Mouse (Mus musculus) midbrain, embryonic 11.5 days (tissue): Measurements from ENCODE around the gene Alkbh4. TPM values are rescaled to one million over a fixed set of nuclear protein-coding genes. Genes with fewer than 3 reads are reported as not detected.

Experiments used
- ATAC-seq: fragments of 200-750 bp; cut with Nextera tagmentation; 2 replicates; pipeline ENCODE4 v1.8.0; 2017; ENCODE audit warnings: moderate TSS enrichment, moderate library complexity; ENCODE audit not compliant: low FRiP score
- DNase-seq: peaks from one replicate; pipeline ENCODE4 v3.0.0; 2015; ENCODE audit warnings: low spot score; ENCODE audit errors: missing footprints
- H3K27ac ChIP-seq: fragments of 300-500 bp; sonication (generic); 2 replicates; pipeline ENCODE4 v1.5.1; 2014; ENCODE audit warnings: low read depth, low read length
- H3K27me3 ChIP-seq: fragments of 300-500 bp; sonication (generic); 2 replicates; pipeline ENCODE4 v1.6.1; 2014; ENCODE audit warnings: mild to moderate bottlenecking, low read length, moderate library complexity, mixed read lengths; ENCODE audit not compliant: control insufficient read depth, insufficient read depth
- H3K36me3 ChIP-seq: fragments of 300-500 bp; sonication (generic); 2 replicates; pipeline ENCODE4 v1.6.1; 2014; ENCODE audit warnings: mild to moderate bottlenecking, low read length, moderate library complexity, mixed read lengths; ENCODE audit not compliant: control insufficient read depth, insufficient read depth
- H3K4me1 ChIP-seq: fragments of 300-500 bp; sonication (generic); 2 replicates; pipeline ENCODE4 v1.6.1; 2014; ENCODE audit warnings: low read length; ENCODE audit not compliant: control insufficient read depth, insufficient read depth
- H3K4me2 ChIP-seq: fragments of 300-500 bp; sonication (generic); 2 replicates; pipeline ENCODE4 v1.6.1; 2014; ENCODE audit warnings: mild to moderate bottlenecking, moderate library complexity
- H3K4me3 ChIP-seq: fragments of 300-500 bp; sonication (generic); 2 replicates; pipeline ENCODE4 v1.5.1; 2014; ENCODE audit warnings: low read depth, low read length
- H3K9ac ChIP-seq: fragments of 300-500 bp; sonication (generic); 2 replicates; pipeline ENCODE4 v1.6.1; 2014; ENCODE audit warnings: low read length
- H3K9me3 ChIP-seq: fragments of 300-500 bp; sonication (generic); 2 replicates; pipeline ENCODE4 v1.6.1; 2016; ENCODE audit warnings: low read length; ENCODE audit not compliant: control insufficient read depth
- WGBS: fragments of 180-500 bp; shearing (Covaris S2); extraction: QIAGEN DNeasy Blood & Tissue Kit; methylation state at CpG from one replicate; pipeline ENCODE4 v1.1.7; 2014; 5-methylcytosine and 5-hydroxymethylcytosine counted together
- polyA plus RNA-seq: library from polyadenylated mRNA; unstranded; fragments of >200 nt; fragmentation: Nextera tagmentation; extraction: Ambion mirVana; gene quantifications from 2 replicates; pipeline ENCODE4 v1.2.1, GENCODE M21; 2014

Alkbh4 gene
- polyA plus RNA-seq, result 15.7 and 18.9 TPM in 2 replicates

DNA sequence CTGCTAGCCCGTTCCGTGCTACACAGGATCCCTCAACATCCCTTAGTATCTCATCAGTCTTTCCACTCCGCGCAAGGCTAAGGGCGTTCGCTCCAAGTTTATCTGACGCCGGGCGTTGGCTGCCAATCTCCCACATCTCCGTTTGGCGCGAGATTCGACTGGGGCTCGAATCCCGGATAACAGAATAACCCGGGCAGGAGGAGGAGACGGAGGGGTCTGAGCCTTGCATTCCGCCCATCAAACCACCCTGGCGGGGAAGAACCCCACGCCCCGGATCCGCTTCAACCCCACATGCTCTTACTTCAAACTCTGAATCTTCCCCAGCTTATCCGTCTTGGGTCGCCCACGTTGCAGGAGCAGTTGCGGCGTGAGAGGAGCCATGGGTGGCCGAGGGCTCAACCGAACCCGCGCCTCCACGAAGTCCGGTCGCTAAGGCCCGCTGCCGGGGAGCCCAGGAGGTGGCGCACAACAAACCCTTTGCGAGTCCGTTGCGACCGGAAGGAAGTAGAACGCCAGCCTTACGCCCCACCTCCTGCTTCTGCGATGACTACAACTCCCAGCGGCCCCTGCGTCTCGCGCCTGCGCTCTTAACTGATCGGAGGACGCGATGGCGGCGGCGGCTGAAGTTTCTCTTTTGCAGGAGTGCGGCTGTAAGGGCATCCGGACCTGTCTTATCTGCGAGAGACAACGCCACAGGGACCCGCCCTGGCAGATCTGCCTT, at the start of gene Alkbh4, which contains the start of gene Lrwd1:
Gene Alkbh4 (plus strand): TSS at position 576 of the 721 bp plus-strand sequence.
Gene Lrwd1 (minus strand): TSS at position 504 of the 721 bp plus-strand sequence.
- ATAC-seq (peak; percentile 94), DNase-seq (peak; percentile 99)
- no peaks in the 10 kb centered on the region for H3K9me3 ChIP-seq
- peak within 1 kb of the TSS; percentile 73 for H3K4me3 ChIP-seq
- H3K4me1 ChIP-seq, result peaks cover 10% of the 10 kb centered on the region
- no peak within 1 kb of the TSS for H3K27ac ChIP-seq
- peaks cover 18% of the 10 kb centered on the region for H3K36me3 ChIP-seq
- H3K4me2 ChIP-seq, result peak within 1 kb of the TSS; percentile 73
- H3K9ac ChIP-seq, result peak within 1 kb of the TSS; percentile 82
- no peaks in the 10 kb centered on the region for H3K27me3 ChIP-seq
- under 1% methylated on average over 60 of the region's 60 CpGs for WGBS

GRCm38 (mm10) chr5:136086290-136086689, 49.7 kb upstream of the Alkbh4 start:
- H3K4me2 ChIP-seq, result no peak overlapping the region
- H3K4me1 ChIP-seq, result peaks cover 16% of the 10 kb centered on the region
- H3K4me3 ChIP-seq, result no peak overlapping the region
- no peak overlapping the region for H3K27ac ChIP-seq
- no peaks in the 10 kb centered on the region for H3K36me3 ChIP-seq
- H3K9me3 ChIP-seq, result no peaks in the 10 kb centered on the region
- WGBS, result 87% methylated on average over 8 of the region's 8 CpGs
- DNase-seq, result no peak
- no peak for ATAC-seq
- peaks cover 11% of the 10 kb centered on the region for H3K27me3 ChIP-seq
- H3K9ac ChIP-seq, result no peak overlapping the region

GRCm38 (mm10) chr5:136088821-136089575, 46.9 kb upstream of the Alkbh4 start:
- 11% methylated on average over 14 of the region's 14 CpGs for WGBS

DNA sequence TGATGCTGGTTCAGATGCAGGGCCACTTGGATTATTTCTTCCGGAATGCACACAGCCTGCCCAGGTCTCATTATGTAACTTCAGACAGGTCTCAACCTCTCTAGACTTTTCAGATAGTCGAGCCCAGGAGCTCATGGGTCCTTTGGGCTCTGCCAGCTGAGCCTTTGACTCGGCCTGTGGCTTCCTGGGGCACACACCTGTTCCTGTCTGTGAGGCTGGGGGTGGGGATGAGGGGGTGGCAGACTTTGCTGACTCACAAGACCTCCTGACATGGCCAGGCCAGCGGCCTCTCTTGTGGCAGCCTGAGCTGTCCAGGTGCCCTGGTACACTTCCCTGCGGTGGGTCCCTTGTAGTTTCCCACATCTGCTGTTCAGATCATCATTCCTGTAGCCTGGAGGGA, 44.0 kb upstream of the Alkbh4 start:
- DNase-seq, result no peak
- Histone ChIP-seq H3K4me2 (no peak overlapping the region), H3K9ac (no peak overlapping the region), H3K27ac (no peak overlapping the region), H3K9me3 (no peaks in the 10 kb centered on the region), H3K4me1 (no peaks in the 10 kb centered on the region), H3K27me3 (no peaks in the 10 kb centered on the region), H3K4me3 (no peak overlapping the region), H3K36me3 (no peaks in the 10 kb centered on the region)
- WGBS, result 69% methylated on average over 5 of the region's 5 CpGs
- ATAC-seq, result no peak

More at GRCm38 (mm10) chr5:136088821-136089575, 46.9 kb upstream of the Alkbh4 start:
- Histone ChIP-seq H3K4me1 (peaks cover 15% of the 10 kb centered on the region), H3K27me3 (peaks cover 11% of the 10 kb centered on the region), H3K9me3 (no peaks in the 10 kb centered on the region), H3K4me2 (no peak overlapping the region), H3K9ac (no peak overlapping the region), H3K4me3 (no peak overlapping the region), H3K36me3 (no peaks in the 10 kb centered on the region), H3K27ac (no peak overlapping the region)
- ATAC-seq (no peak), DNase-seq (no peak)

- H3K27me3 ChIP-seq, result no peaks in the 10 kb centered on the region
- no peak overlapping the region for H3K4me2 ChIP-seq
- H3K27ac ChIP-seq, result no peak overlapping the region
- H3K4me1 ChIP-seq, result no peaks in the 10 kb centered on the region
- no peak overlapping the region for H3K9ac ChIP-seq
- DNase-seq (no peak), ATAC-seq (no peak)
- H3K36me3 ChIP-seq, result no peaks in the 10 kb centered on the region
- H3K4me3 ChIP-seq, result no peak overlapping the region
- no peaks in the 10 kb centered on the region for H3K9me3 ChIP-seq
- WGBS, result 64% methylated on average over 8 of the region's 8 CpGs
Measured at GRCm38 (mm10) chr5:136094249-136095010, 41.5 kb upstream of the Alkbh4 start.

- DNase-seq, result no peak
- Histone ChIP-seq H3K4me3 (no peak overlapping the region), H3K9me3 (no peaks in the 10 kb centered on the region), H3K27me3 (no peaks in the 10 kb centered on the region), H3K9ac (no peak overlapping the region), H3K4me1 (no peaks in the 10 kb centered on the region), H3K36me3 (no peaks in the 10 kb centered on the region), H3K4me2 (no peak overlapping the region), H3K27ac (no peak overlapping the region)
- WGBS, result 66% methylated on average over 7 of the region's 7 CpGs
- no peak for ATAC-seq
Measured at GRCm38 (mm10) chr5:136095089-136095488, 40.9 kb upstream of the Alkbh4 start.

DNA sequence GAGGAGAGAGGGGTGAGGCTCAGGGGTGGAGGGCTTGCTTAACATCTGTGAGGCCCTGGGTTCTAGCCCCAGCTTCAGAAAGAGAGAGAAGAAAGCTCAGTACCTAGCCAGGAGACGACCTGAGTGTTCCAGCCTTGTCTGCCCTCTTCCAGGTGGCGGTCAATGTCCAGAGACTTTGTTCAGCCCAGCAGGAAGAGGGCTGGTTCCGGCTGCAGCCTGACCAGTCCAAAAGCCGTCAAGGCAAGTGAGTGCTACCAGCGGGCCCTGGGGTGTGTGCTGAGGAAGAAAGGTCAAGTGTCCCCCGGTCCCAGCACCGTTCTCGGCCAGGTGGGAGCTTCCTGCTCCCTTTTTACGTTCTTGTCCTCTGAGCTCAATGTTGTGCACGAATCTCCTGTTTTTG, 37.4 kb upstream of the Alkbh4 start:
- Histone ChIP-seq H3K9me3 (no peaks in the 10 kb centered on the region), H3K36me3 (no peaks in the 10 kb centered on the region), H3K27ac (no peak overlapping the region), H3K4me3 (no peak overlapping the region), H3K4me2 (no peak overlapping the region), H3K27me3 (peaks cover 14% of the 10 kb centered on the region), H3K9ac (no peak overlapping the region), H3K4me1 (no peaks in the 10 kb centered on the region)
- WGBS, result 81% methylated on average over 10 of the region's 10 CpGs
- DNase-seq (no peak), ATAC-seq (no peak)

- no peak overlapping the region for H3K27ac ChIP-seq
- 5% methylated on average over 41 of the region's 41 CpGs for WGBS
- H3K36me3 ChIP-seq, result no peaks in the 10 kb centered on the region
- ATAC-seq (peak; percentile 89), DNase-seq (peak; percentile 98)
- peak overlapping the region; percentile 40 for H3K4me2 ChIP-seq
- H3K4me3 ChIP-seq, result peak overlapping the region; percentile 7
- peak overlapping the region; percentile 26; the same call in 1 of the 2 replicates for H3K9ac ChIP-seq
- peaks cover 14% of the 10 kb centered on the region for H3K27me3 ChIP-seq
- H3K9me3 ChIP-seq, result no peaks in the 10 kb centered on the region
- no peaks in the 10 kb centered on the region for H3K4me1 ChIP-seq
Measured at GRCm38 (mm10) chr5:136102099-136102820, 33.7 kb upstream of the Alkbh4 start.
